Mouse (Mus musculus) kidney, postnatal 4 days (tissue): ENCODE data around the gene Mau2.
A peak's percentile ranks its signal among the peaks of the same experiment; 100 is the strongest.
"Not testable (repeated sequence)": the region's sequence is repeated elsewhere in the genome, so short reads cannot be mapped to it uniquely, and the experiment has no call there.

ENCODE experiments used
- DNase-seq, 2 experiments: peaks; one replicate each; pipeline ENCODE4 v3.0.0; 2021; ENCODE audit warnings: mixed read lengths in 2 of 2

Mau2 gene

GRCm38 (mm10) chr8:70023596-70023995, 18.9 kb downstream of the Mau2 start:
- DNase-seq: no peak

- no peak for DNase-seq
Measured at GRCm38 (mm10) chr8:70015017-70015416, 27.5 kb downstream of the Mau2 start.

GRCm38 (mm10) chr8:70012763-70013162, 29.8 kb downstream of the Mau2 start:
- no peak for DNase-seq

GRCm38 (mm10) chr8:70012350-70012749, 30.2 kb downstream of the Mau2 start:
- no peak for DNase-seq

GRCm38 (mm10) chr8:70010796-70011195, 31.7 kb downstream of the Mau2 start:
- not testable (repeated sequence) for DNase-seq

DNA sequence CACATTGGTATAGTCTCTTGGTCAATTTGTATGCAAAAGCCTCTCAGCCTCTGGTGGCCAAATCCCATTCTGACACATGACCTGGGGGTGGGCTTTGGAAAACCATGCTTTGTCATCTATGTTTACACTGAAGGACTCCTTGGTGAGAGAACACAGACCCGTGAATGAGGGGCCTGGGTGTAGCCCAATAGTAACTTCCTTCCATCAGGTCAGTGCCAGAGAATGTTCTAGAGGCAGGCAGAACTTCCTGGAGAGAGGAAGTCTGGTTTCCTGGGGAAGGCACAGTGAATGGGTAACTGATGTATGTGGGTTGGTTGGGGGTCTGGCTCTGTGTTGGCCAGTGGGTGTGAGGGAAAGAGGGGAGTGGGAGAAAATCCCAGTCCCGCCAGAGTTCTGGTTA, 37.4 kb downstream of the Mau2 start:
- DNase-seq: no peak

GRCm38 (mm10) chr8:70004345-70004744, 38.2 kb downstream of the Mau2 start:
- peak in 1 of 2 experiments; percentile 25 for DNase-seq

DNA sequence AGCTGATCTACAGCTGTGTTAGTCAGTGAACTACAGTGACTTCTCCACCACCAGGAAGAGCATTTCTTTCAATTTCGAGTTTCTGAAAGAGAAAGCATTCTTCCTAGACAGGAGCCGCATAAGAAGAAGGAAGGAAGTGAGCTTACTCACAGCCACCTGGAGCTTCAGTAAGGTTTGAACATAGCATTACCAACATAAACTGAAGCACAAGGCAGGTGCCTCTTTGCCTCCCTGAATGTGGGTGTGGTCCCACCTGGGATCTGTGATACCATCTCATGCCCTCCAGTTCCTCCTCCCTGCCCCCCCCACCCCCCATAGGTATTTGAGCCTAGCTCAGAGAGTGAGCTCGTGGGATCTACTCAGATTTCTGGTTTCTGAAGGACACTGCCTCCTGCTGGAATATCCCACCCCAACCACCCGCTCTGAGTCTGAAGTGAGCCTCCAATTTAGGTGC, 39.3 kb downstream of the Mau2 start:
- DNase-seq: no peak

DNA sequence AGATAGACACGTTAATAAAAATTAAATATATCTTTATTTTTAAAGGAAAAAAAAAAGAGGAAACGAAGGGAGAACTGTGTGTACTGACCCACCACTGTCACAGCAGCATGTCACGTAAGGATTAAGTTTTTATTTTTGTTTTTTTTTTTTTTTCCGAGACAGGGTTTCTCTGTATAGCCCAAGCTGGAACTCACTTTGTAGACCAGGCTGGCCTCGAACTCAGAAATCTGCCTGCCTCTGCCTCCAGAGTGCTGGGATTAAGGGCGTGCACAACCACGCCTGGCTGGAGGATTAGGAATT, 40.7 kb downstream of the Mau2 start:
- DNase-seq: not testable (repeated sequence)

- peak; percentile 67 to 80 for DNase-seq
Measured at GRCm38 (mm10) chr8:70001176-70001891, 41.2 kb downstream of the Mau2 start.

GRCm38 (mm10) chr8:70000226-70000625, 42.3 kb downstream of the Mau2 start:
- no peak for DNase-seq

- no peak for DNase-seq
Measured at GRCm38 (mm10) chr8:69999236-69999635, 43.3 kb downstream of the Mau2 start.

- no peak for DNase-seq
Measured at GRCm38 (mm10) chr8:69998706-69999105, 43.8 kb downstream of the Mau2 start.

DNA sequence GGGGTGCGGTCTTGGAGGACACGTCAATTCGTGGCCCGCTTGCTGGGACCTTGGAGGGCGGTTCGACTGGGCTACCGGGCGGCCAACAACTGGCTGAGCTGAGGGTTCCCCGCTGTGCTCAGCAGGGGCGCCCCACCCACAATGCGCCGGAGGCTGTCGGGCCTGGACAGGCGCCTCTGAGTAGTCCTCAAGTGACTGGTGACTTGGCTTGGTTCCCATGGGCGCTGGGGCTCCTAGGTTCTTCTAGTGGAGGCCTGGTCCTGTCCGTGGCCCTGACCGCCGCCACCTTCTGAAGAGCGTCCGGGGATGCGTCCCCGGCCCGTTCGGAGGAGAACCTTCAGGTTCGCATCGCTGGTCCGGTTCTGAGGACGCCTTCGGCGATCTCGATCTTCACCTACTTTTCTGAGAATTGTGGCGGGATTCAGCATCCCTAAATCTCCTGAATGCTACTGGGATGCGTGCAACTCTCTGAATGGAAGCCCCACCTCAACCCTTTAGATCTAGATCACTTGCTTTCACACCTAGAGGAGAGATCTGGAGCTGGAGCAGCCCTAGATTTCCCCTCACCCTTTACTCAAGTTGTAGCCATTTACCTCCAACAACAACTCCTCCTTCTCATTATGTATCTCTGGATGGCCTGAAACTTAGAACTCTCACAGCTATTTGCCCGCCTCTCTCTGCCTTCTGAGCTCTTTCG, 45.8 kb downstream of the Mau2 start:
- no peak for DNase-seq

- DNase-seq: peak; percentile 100
Measured at GRCm38 (mm10) chr8:69995776-69996588, 46.6 kb downstream of the Mau2 start, which contains the start of gene Gatad2a. Gene Gatad2a, minus strand, starts transcription at chr8:69996384.

DNA sequence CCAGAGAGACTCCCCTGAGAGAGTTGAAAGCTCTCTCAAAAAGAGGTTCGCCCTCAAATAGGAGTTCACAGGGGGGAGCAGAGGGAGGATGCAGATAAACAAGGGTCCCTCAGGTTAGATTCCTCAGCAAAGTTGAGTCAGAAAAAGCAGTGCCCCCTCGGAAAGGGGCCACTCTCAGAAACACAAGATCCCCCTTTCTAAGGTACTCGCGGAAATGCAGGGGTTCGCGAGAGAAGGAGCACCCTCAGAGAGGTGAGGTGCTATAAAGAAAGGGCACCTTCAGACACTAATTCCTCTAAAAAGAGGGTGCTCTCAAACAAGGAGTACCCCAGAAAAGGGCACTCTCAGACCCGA, 47.1 kb downstream of the Mau2 start:
- no peak for DNase-seq

GRCm38 (mm10) chr8:69988936-69989335, 53.6 kb downstream of the Mau2 start:
- DNase-seq: not testable (repeated sequence)

DNA sequence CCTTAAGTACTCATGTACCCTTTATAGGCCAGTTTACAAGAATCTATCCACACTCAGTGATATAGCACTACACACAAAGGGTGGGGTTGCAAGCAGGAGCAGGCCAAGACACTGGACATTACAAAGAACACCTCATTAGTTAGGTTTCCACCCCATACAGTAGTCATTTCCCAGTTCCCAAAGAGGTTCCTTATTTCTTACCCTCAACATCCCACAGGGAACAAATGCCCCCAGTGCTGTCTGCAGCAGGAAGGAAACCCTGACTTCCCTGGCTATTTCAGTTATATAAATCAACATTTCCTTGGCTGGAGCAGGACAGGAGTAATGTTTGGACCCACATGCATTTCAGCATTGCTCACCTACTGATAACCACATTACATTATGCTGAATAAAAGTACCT, 54.8 kb downstream of the Mau2 start:
- DNase-seq: no peak

- no peak for DNase-seq
Measured at GRCm38 (mm10) chr8:69984876-69985553, 57.5 kb downstream of the Mau2 start.

DNA sequence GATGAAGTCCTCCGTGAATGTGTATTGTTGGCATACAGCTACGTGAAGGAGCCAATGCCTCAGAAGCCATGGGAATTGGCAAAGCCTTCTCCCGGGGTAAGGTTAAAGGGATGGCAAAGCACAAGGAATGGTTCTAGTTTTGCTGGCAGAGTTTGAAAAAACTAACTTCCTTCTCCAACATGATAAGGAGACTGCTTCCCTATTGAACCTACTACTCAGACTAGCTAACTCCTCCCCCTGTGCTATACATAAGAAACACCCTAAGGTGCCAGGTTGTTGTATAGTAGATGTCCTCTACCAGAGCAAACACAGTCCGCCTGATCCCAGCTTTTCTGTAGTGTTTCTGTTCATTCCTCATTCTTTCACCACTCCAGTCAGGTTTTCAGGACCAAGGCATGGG, 64.1 kb downstream of the Mau2 start:
- no peak for DNase-seq

DNA sequence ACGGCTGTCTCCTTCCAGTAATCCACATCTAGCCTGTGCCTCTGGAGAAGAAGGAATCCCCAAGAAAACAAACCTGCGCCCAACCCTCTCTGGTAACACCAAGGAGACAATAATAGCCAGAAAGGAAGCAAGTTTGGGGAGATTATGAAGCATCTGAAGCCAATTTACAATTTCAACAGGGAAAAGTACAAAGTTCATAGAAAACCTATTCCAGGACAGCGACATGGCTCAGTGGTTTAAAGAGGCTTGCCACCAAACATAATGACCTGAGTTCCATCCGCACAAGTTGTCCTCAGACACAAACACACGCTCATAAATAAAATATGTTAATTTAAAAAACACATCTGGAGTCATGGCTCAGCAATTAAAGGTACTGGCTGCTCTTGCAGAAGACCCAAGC, 67.7 kb downstream of the Mau2 start:
- no peak for DNase-seq

DNA sequence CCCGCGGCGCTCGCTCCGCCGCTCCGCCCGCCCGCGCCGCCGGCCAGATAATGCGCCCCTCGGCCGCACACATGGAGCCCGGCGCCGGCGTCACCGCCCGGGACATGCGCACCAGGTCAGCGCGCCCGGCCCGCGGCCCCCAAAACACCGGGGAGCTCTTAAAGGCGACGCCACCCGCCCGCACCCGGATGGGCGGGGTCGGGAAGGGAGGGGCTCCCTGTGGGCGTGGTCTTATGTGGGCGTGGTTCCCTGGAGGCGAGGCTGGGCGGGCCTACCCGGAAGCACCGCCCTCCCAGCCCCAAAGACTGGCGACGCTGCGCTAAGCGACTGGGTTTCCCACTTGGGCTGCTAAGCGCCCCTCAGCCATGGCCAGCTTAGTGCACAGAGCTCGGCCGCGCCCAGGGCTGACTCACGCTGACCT, 68.3 kb downstream of the Mau2 start:
- peak; percentile 97 to 98 for DNase-seq
